Mouse (Mus musculus): Measurements from ENCODE around the gene Atoh1.

The Atoh1 gene

GRCm38 (mm10) chr6:64728499-64729198, at the start of gene Atoh1:
TSS of gene Atoh1 (plus strand) at chr6:64729125.
- DNase-seq (ENCODE audit: low read depth, low spot score) = peak; percentile 91

DNA sequence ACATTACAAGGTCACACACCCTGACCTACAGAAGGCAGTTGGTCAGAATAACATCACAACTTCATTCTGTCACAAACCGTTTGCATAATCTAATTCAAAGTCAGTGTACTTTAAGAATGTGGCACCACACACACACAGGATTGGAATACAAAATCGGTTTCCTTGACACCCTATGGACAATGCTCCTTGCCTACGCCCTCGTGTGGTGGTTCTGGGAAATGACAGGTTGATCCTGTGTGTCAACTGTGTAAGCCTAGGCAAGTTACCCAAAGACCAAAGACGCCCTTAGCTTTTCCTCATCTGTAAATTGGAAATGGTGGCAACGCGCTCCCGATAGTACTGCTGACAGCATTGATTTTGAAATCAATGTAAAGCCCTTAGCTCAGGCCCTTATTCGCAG, 45.0 kb upstream of the Atoh1 start:
- DNase-seq (ENCODE audit: low read depth, low spot score) = peak; percentile 91

GRCm38 (mm10) chr6:64684973-64685372, 44.0 kb upstream of the Atoh1 start:
- peak; percentile 67 for DNase-seq (ENCODE audit: low read depth, low spot score)

DNA sequence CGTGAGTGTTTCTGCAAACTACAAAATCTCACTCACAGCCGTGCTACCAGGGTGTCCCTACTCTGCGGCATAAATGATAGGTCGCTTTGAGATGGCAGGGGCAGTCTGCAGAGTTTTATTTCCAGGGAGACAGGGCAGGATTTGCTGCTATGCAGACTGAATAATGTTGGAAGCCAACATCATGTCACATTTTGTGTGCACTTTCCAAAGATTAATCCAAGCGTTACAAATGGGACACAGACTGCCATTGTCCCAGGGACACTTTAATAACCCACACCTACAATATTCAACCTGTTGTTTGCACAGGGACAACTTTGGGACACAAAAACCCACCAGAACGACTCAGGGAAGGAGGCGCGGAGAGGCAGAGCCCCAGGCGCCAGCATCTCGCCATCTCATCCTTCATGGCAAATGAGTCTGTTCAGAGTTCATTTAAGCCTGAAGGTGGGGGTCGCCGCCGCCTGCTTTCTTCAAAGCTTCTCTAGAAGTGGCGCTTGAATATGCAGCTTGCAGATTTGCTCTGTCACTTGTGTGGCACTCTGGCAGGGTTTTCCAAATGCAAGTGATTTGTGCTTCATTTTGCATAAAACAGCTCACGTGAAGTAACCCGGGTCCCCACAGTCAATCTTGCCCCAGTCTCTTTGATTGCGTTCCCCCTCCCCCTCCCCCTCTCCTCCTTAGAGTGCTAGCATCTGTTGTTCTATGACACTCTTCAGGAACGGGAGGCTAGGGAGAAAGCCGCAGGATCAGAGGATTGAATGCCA, 40.6 kb upstream of the Atoh1 start:
- peak; percentile 49 for DNase-seq (ENCODE audit: low read depth, low spot score)

GRCm38 (mm10) chr6:64694688-64695087, 34.2 kb upstream of the Atoh1 start:
- DNase-seq (ENCODE audit: low read depth, low spot score) = peak; percentile 74

GRCm38 (mm10) chr6:64703659-64704058, 25.3 kb upstream of the Atoh1 start:
- no peak for DNase-seq (ENCODE audit: low read depth, low spot score)

GRCm38 (mm10) chr6:64727751-64728403, 1.0 kb upstream of the Atoh1 start:
- DNase-seq (ENCODE audit: low read depth, low spot score) = peak; percentile 76

DNA sequence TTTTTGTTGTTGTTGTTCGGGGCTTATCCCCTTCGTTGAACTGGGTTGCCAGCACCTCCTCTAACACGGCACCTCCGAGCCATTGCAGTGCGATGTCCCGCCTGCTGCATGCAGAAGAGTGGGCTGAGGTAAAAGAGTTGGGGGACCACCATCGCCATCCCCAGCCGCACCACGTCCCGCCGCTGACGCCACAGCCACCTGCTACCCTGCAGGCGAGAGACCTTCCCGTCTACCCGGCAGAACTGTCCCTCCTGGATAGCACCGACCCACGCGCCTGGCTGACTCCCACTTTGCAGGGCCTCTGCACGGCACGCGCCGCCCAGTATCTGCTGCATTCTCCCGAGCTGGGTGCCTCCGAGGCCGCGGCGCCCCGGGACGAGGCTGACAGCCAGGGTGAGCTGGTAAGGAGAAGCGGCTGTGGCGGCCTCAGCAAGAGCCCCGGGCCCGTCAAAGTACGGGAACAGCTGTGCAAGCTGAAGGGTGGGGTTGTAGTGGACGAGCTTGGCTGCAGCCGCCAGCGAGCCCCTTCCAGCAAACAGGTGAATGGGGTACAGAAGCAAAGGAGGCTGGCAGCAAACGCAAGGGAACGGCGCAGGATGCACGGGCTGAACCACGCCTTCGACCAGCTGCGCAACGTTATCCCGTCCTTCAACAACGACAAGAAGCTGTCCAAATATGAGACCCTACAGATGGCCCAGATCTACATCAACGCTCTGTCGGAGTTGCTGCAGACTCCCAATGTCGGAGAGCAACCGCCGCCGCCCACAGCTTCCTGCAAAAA, 496 bp downstream of the Atoh1 start:
- DNase-seq (ENCODE audit: low read depth, low spot score) = peak; percentile 84

DNA sequence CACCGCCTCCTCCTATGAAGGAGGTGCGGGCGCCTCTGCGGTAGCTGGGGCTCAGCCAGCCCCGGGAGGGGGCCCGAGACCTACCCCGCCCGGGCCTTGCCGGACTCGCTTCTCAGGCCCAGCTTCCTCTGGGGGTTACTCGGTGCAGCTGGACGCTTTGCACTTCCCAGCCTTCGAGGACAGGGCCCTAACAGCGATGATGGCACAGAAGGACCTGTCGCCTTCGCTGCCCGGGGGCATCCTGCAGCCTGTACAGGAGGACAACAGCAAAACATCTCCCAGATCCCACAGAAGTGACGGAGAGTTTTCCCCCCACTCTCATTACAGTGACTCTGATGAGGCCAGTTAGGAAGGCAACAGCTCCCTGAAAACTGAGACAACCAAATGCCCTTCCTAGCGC, 1.1 kb downstream of the Atoh1 start:
- no peak for DNase-seq (ENCODE audit: low read depth, low spot score)

DNA sequence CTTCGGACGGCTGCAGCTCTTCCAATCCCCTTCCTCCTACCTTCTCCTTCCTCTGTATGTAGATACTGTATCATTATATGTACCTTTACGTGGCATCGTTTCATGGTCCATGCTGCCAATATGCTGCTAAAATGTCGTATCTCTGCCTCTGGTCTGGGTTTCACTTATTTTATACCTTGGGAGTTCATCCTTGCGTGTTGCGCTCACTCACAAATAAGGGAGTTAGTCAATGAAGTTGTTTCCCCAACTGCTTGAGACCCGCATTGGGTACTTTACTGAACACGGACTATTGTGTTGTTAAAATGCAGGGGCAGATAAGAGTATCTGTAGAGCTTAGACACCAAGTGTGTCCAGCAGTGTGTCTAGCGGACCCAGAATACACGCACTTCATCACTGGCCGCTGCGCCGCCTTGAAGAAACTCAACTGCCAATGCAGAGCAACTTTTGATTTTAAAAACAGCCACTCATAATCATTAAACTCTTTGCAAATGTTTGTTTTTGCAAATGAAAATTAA, 1.6 kb downstream of the Atoh1 start:
- peak; percentile 15 for DNase-seq (ENCODE audit: low read depth, low spot score)

DNA sequence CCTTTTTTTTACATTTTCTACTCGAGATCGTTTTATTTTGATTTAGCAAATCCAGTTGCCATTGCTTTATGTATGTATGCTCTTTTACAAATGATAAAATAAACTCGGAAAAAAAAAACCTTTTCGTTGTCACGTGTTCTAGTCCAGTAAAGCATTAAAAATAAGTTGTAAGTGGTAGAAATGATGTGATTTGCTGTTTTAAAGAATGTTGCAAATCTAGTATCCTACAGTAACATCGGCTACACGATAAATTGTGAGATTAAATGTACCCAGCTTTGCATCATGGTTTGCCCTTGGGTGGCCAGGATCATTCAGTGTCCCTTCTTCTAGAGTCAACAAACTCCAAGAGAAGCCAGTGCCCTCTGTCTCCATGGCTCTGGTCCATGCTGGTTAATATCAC, 2.2 kb downstream of the Atoh1 start:
- no peak for DNase-seq (ENCODE audit: low read depth, low spot score)

GRCm38 (mm10) chr6:64731621-64732320, 2.8 kb downstream of the Atoh1 start:
- no peak for DNase-seq (ENCODE audit: low read depth, low spot score)

- no peak for DNase-seq (ENCODE audit: low read depth, low spot score)
Observed at GRCm38 (mm10) chr6:64733311-64733710, 4.4 kb downstream of the Atoh1 start.

GRCm38 (mm10) chr6:64734441-64735320, 5.8 kb downstream of the Atoh1 start:
- peak; percentile 69 for DNase-seq (ENCODE audit: low read depth, low spot score)

GRCm38 (mm10) chr6:64736317-64736716, 7.4 kb downstream of the Atoh1 start:
- no peak for DNase-seq (ENCODE audit: low read depth, low spot score)

GRCm38 (mm10) chr6:64742915-64743489, 14.1 kb downstream of the Atoh1 start:
- DNase-seq (ENCODE audit: low read depth, low spot score) = no peak

DNA sequence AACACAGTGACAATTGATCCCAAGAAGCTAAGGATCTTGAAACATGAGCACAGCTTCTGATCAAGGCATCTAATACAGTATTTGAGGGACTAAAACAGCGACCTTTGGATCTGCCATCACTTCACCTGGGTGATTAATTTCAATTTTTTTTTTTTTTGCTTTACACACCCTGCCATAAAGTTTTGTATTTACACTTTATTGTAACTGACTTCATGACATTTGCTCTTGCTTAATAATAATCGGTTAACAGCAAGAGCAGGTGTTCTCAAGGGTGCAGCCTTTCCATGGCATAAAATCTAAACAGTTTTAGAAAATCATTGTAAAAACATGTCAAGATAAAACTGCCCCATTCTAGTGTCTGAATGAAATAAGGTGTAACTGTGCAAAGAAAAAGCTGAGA, 25.6 kb downstream of the Atoh1 start:
- no peak for DNase-seq (ENCODE audit: low read depth, low spot score)

DNA sequence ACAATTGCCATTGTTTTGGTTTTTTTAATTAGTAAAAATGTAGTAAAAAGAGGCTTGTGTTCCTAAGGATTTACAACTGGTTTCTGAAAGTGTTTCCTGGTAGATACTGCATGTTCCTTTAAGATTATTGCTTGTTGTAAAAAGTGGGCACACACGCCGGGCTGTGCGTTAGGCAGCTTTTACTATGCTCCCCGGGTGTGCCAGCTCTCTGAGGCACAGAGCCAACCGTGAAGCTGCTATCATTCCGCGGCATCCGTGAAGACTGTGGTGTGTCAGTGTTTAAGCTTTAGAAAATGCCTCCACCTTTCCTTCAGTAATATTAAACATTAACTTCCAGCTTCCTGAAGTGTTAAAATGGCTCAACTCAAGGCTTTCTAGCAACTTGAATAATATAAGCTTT, 35.0 kb downstream of the Atoh1 start:
- DNase-seq (ENCODE audit: low read depth, low spot score) = no peak

DNA sequence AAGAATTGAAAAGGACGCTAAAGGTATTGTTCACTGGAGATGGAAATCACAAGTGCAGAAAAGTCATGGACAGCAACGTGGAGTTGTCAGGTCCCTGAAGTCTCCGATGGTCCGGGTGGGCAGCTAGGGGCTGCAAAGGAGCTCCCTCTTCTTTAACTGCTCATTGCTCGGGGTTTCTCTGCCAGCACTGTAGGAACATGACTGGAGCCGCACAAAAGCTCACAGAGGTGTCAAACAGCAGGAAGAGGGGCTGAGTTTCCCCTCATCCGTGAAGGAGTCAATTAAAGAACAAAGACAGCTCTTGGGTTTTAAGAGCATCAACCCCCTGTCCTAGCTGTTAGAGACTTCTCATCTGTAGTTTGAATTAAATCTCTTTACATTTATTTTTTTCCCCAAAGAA, 44.5 kb downstream of the Atoh1 start:
- DNase-seq (ENCODE audit: low read depth, low spot score) = no peak
